Comparison of ENCODE assay signal across 8 mouse cellular contexts in genomic region chr5:144256888-144257287, GRCm38 (mm10). TPM values are rescaled to one million over a fixed set of nuclear protein-coding genes. Genes with fewer than 3 reads are reported as not detected.
A peak's percentile ranks its signal among the peaks of the same experiment; 100 is the strongest.
DNase-seq lines count a peak whose midpoint lies in the region; ATAC-seq lines count a peak whose summit lies in the region.

No protein-coding gene starts in this region.

- peaks cover 40% of the 10 kb centered on the region for H3K4me1 ChIP-seq in kidney, embryonic 14.5 days (ENCODE audit: control insufficient read depth, insufficient read depth, low read length)
- H3K4me1 ChIP-seq in brown adipose tissue, adult 24 weeks (ENCODE audit: control insufficient read depth, insufficient read depth, insufficient read length, low read length) = peaks cover 47% of the 10 kb centered on the region
- H3K4me1 ChIP-seq in hindbrain, embryonic 14.5 days (replicated peaks; ENCODE audit: control insufficient read depth, insufficient read depth, low read length) = peaks cover 37% of the 10 kb centered on the region
- peaks cover 44% of the 10 kb centered on the region for H3K4me1 ChIP-seq in midbrain, embryonic 15.5 days

- no peaks in the 10 kb centered on the region for H3K27me3 ChIP-seq in kidney, embryonic 14.5 days (ENCODE audit: control insufficient read depth, insufficient read depth, low read length)
- no peaks in the 10 kb centered on the region for H3K27me3 ChIP-seq in hindbrain, embryonic 14.5 days (ENCODE audit: control insufficient read depth, insufficient read depth, low read length)
- H3K27me3 ChIP-seq in midbrain, embryonic 15.5 days (replicated peaks) = no peaks in the 10 kb centered on the region

- peak overlapping the region; percentile 85 for H3K4me2 ChIP-seq in kidney, embryonic 14.5 days (replicated peaks; ENCODE audit: low read depth, low read length)
- peak overlapping the region; percentile 83 for H3K4me2 ChIP-seq in hindbrain, embryonic 14.5 days (replicated peaks)
- H3K4me2 ChIP-seq in midbrain, embryonic 15.5 days = peak overlapping the region; percentile 80

- H3K9ac ChIP-seq in kidney, embryonic 14.5 days (ENCODE audit: low read depth, low read length) = peak overlapping the region; percentile 97
- peak overlapping the region; percentile 98 for H3K9ac ChIP-seq in hindbrain, embryonic 14.5 days
- peak overlapping the region; percentile 91 for H3K9ac ChIP-seq in midbrain, embryonic 15.5 days

- no peaks in the 10 kb centered on the region for H3K9me3 ChIP-seq in kidney, embryonic 14.5 days (ENCODE audit: control insufficient read depth, low read length)
- no peaks in the 10 kb centered on the region for H3K9me3 ChIP-seq in hindbrain, embryonic 14.5 days (ENCODE audit: control insufficient read depth, low read length)
- H3K9me3 ChIP-seq in midbrain, embryonic 15.5 days = no peaks in the 10 kb centered on the region

- no peak for DNase-seq in kidney, adult 8-10 months
- no peak for DNase-seq in hindbrain, embryonic 14.5 days (ENCODE audit: low spot score)
- no peak for DNase-seq in gastrocnemius, postnatal 25 days
- no peak for DNase-seq in cerebellum, postnatal 4 days (ENCODE audit: low spot score in 2 of 2)
- DNase-seq in urinary bladder, adult 2 months (ENCODE audit: low spot score) = no peak

- ATAC-seq in kidney, embryonic 14.5 days (ENCODE audit: low FRiP score, low TSS enrichment) = no peak
- ATAC-seq in hindbrain, embryonic 14.5 days (ENCODE audit: low FRiP score) = no peak
- no peak for ATAC-seq in midbrain, embryonic 15.5 days (replicated peaks)

- 64% methylated on average over 1 of the region's 1 CpGs for WGBS in kidney, embryonic 14.5 days
- 36% methylated on average over 1 of the region's 1 CpGs for WGBS in hindbrain, embryonic 14.5 days
- 42% methylated on average over 1 of the region's 1 CpGs for WGBS in midbrain, embryonic 15.5 days

- H3K4me3 ChIP-seq in kidney, embryonic 14.5 days (ENCODE audit: low read length) = peak overlapping the region; percentile 100
- H3K4me3 ChIP-seq in brown adipose tissue, adult 24 weeks (ENCODE audit: insufficient read depth, low read depth, low read length) = peak overlapping the region; percentile 96
- peak overlapping the region; percentile 93 for H3K4me3 ChIP-seq in hindbrain, embryonic 14.5 days (replicated peaks; ENCODE audit: low read length)
- peak overlapping the region; percentile 89 for H3K4me3 ChIP-seq in midbrain, embryonic 15.5 days

- peaks cover 16% of the 10 kb centered on the region; the same call in 1 of the 2 replicates for H3K36me3 ChIP-seq in kidney, embryonic 14.5 days (ENCODE audit: control insufficient read depth, insufficient read depth, low read length)
- peaks cover 22% of the 10 kb centered on the region for H3K36me3 ChIP-seq in hindbrain, embryonic 14.5 days (replicated peaks; ENCODE audit: control insufficient read depth, insufficient read depth)
- no peaks in the 10 kb centered on the region for H3K36me3 ChIP-seq in midbrain, embryonic 15.5 days (replicated peaks)

- H3K27ac ChIP-seq in kidney, embryonic 14.5 days (ENCODE audit: low read depth, low read length) = peak overlapping the region; percentile 96
- H3K27ac ChIP-seq in brown adipose tissue, adult 24 weeks (replicated peaks; ENCODE audit: low read depth, low read length) = peak overlapping the region; percentile 89
- peak overlapping the region; percentile 87; the same call in 1 of the 2 replicates for H3K27ac ChIP-seq in hindbrain, embryonic 14.5 days
- peak overlapping the region; percentile 88; the same call in 1 of the 2 replicates for H3K27ac ChIP-seq in midbrain, embryonic 15.5 days

RNA-seq across cellular contexts. Expression of gene Bri3, which starts 12.7 kb away (rescaled TPM):
- polyA plus RNA-seq in kidney, embryonic 14.5 days (2014; fragmentation: Nextera tagmentation; extraction: Ambion mirVana) = 136 and 148 TPM in 2 replicates
- polyA plus RNA-seq in brown adipose tissue, adult 24 weeks (2012; ENCODE audit: insufficient read depth, insufficient read length, missing spikeins) = 230 and 282 TPM in 2 replicates
- polyA plus RNA-seq in hindbrain, embryonic 14.5 days (2014; fragmentation: Nextera tagmentation; extraction: Ambion mirVana) = 103 and 123 TPM in 2 replicates
- polyA plus RNA-seq in midbrain, embryonic 15.5 days (2015; fragmentation: Nextera tagmentation; extraction: Ambion mirVana) = 108 and 113 TPM in 2 replicates
- 10 to 100 TPM; 36.0 to 43.5 TPM for total RNA-seq in gastrocnemius, postnatal 25 days (2021)
- polyA plus RNA-seq in urinary bladder, adult 2 months (2012; rRNA removed) = 138 and 144 TPM in 2 replicates

RNA-seq across cellular contexts. Expression of gene Tecpr1, which starts 33.5 kb away (rescaled TPM):
- polyA plus RNA-seq in kidney, embryonic 14.5 days (2014; fragmentation: Nextera tagmentation; extraction: Ambion mirVana) = 13.9 and 16.4 TPM in 2 replicates
- polyA plus RNA-seq in brown adipose tissue, adult 24 weeks (2012; ENCODE audit: insufficient read depth, insufficient read length, missing spikeins) = 25.9 and 41.4 TPM in 2 replicates
- 32.3 and 34.7 TPM in 2 replicates for polyA plus RNA-seq in hindbrain, embryonic 14.5 days (2014; fragmentation: Nextera tagmentation; extraction: Ambion mirVana)
- 53.6 and 56.0 TPM in 2 replicates for polyA plus RNA-seq in midbrain, embryonic 15.5 days (2015; fragmentation: Nextera tagmentation; extraction: Ambion mirVana)
- total RNA-seq in gastrocnemius, postnatal 25 days (2021) = 10 to 100 TPM; 14.4 to 15.3 TPM
- polyA plus RNA-seq in urinary bladder, adult 2 months (2012; rRNA removed) = 35.0 and 35.3 TPM in 2 replicates
